ENCODE assay signal across 8 mouse cellular contexts in the genomic region with DNA sequence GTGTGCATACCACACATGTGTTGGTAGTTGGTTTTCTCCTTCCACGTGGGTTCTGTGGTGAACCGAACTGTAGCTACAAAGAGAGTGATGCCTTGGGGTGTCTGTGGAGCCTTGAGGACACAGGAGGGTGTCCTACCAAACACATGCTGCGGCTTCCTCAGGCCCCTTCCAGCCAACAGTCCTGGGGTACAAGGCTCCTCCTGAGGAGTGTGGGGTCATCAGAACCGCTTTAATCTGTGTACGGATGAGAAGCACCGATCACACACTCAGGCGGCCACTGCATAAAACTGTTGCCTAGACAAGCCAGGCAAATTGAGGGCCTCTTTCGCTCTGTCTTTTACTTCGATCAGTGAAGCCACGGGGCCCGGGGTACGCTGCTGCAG. TPM values are rescaled to one million over a fixed set of nuclear protein-coding genes. Genes with fewer than 3 reads are reported as not detected.
DNase-seq lines count a peak whose midpoint lies in the region; ATAC-seq lines count a peak whose summit lies in the region.

No protein-coding gene starts in this region.

- peak; percentile 22 to 37 for DNase-seq in spleen, adult 18-20 months
- no peak for DNase-seq in spleen, adult 12 weeks (ENCODE audit: low spot score)
- DNase-seq in embryo, embryonic 11 days, result peak; percentile 60
- peak; percentile 29 to 51 for DNase-seq in kidney, postnatal 36 days
- peak; percentile 45 for DNase-seq in right cerebral cortex, postnatal 4 days
- DNase-seq in c-Kit-positive CD71-positive TER-119-positive erythroid progenitor cells, embryonic 14.5 days (ENCODE audit: low spot score), result no peak

- 18% methylated on average over 12 of the region's 12 CpGs for WGBS in heart, embryonic 15.5 days
- WGBS in lung, embryonic 16.5 days, result 14% methylated on average over 12 of the region's 12 CpGs

- peak overlapping the region; percentile 59 for H3K4me3 ChIP-seq in heart, embryonic 15.5 days
- peak overlapping the region; percentile 47 for H3K4me3 ChIP-seq in lung, embryonic 16.5 days (ENCODE audit: low read length)

- peak overlapping the region; percentile 73 for H3K9ac ChIP-seq in heart, embryonic 15.5 days
- peak overlapping the region; percentile 68 for H3K9ac ChIP-seq in lung, embryonic 16.5 days (ENCODE audit: low read length)

- H3K4me2 ChIP-seq in heart, embryonic 15.5 days, result peak overlapping the region; percentile 76
- H3K4me2 ChIP-seq in lung, embryonic 16.5 days (ENCODE audit: low read depth, low read length), result peak overlapping the region; percentile 60

- peaks cover 32% of the 10 kb centered on the region for H3K4me1 ChIP-seq in heart, embryonic 15.5 days (replicated peaks)
- H3K4me1 ChIP-seq in lung, embryonic 16.5 days (replicated peaks; ENCODE audit: control insufficient read depth, insufficient read depth, low read length), result peaks cover 30% of the 10 kb centered on the region

- ATAC-seq in heart, embryonic 15.5 days (replicated peaks; ENCODE audit: insufficient number of reproducible peaks, insufficient read depth, low FRiP score, low read depth), result no peak
- no peak for ATAC-seq in lung, embryonic 16.5 days (ENCODE audit: low read depth)

- H3K36me3 ChIP-seq in heart, embryonic 15.5 days, result no peaks in the 10 kb centered on the region
- H3K36me3 ChIP-seq in lung, embryonic 16.5 days (ENCODE audit: control insufficient read depth, insufficient read depth, low read length), result no peaks in the 10 kb centered on the region

- no peaks in the 10 kb centered on the region for H3K9me3 ChIP-seq in heart, embryonic 15.5 days (replicated peaks)
- no peaks in the 10 kb centered on the region for H3K9me3 ChIP-seq in lung, embryonic 16.5 days (ENCODE audit: control insufficient read depth, low read length)

- peak overlapping the region; percentile 94 for H3K27ac ChIP-seq in heart, embryonic 15.5 days
- peak overlapping the region; percentile 85 for H3K27ac ChIP-seq in lung, embryonic 16.5 days (ENCODE audit: low read length)

- no peaks in the 10 kb centered on the region for H3K27me3 ChIP-seq in heart, embryonic 15.5 days
- H3K27me3 ChIP-seq in lung, embryonic 16.5 days (ENCODE audit: control insufficient read depth, insufficient read depth, low read depth, low read length), result no peaks in the 10 kb centered on the region

RNA-seq across cellular contexts. Expression of gene Pknox1, which starts 0.9 kb away (rescaled TPM):
- 14.0 and 19.9 TPM in 2 replicates for polyA plus RNA-seq in heart, embryonic 15.5 days (2015; fragmentation: Nextera tagmentation; extraction: Ambion mirVana)
- polyA plus RNA-seq in lung, embryonic 16.5 days (2015; fragmentation: Nextera tagmentation; extraction: Ambion mirVana), result 44.1 and 44.4 TPM in 2 replicates

RNA-seq across cellular contexts. Expression of gene Ndufv3, which starts 43.7 kb away (rescaled TPM):
- polyA plus RNA-seq in heart, embryonic 15.5 days (2015; fragmentation: Nextera tagmentation; extraction: Ambion mirVana), result 512 and 629 TPM in 2 replicates
- 253 and 258 TPM in 2 replicates for polyA plus RNA-seq in lung, embryonic 16.5 days (2015; fragmentation: Nextera tagmentation; extraction: Ambion mirVana)

RNA-seq across cellular contexts. Expression of gene Wdr4, which starts 43.8 kb away (rescaled TPM):
- 16.7 and 26.0 TPM in 2 replicates for polyA plus RNA-seq in heart, embryonic 15.5 days (2015; fragmentation: Nextera tagmentation; extraction: Ambion mirVana)
- polyA plus RNA-seq in lung, embryonic 16.5 days (2015; fragmentation: Nextera tagmentation; extraction: Ambion mirVana), result 28.6 and 33.7 TPM in 2 replicates

Comparison
In these comparisons a context has a peak if more than half of its experiments do, and no peak if none do; other contexts are left out.
1. DNase-seq: peak in spleen, adult 18-20 months (2 of 2), embryo, embryonic 11 days (single experiment), kidney, postnatal 36 days (2 of 2) and right cerebral cortex, postnatal 4 days (single experiment); none in spleen, adult 12 weeks (single experiment) and c-Kit-positive CD71-positive TER-119-positive erythroid progenitor cells, embryonic 14.5 days (single experiment).